Mouse (Mus musculus): Measurements from ENCODE around the gene Dennd2d.

Gene Dennd2d

DNA sequence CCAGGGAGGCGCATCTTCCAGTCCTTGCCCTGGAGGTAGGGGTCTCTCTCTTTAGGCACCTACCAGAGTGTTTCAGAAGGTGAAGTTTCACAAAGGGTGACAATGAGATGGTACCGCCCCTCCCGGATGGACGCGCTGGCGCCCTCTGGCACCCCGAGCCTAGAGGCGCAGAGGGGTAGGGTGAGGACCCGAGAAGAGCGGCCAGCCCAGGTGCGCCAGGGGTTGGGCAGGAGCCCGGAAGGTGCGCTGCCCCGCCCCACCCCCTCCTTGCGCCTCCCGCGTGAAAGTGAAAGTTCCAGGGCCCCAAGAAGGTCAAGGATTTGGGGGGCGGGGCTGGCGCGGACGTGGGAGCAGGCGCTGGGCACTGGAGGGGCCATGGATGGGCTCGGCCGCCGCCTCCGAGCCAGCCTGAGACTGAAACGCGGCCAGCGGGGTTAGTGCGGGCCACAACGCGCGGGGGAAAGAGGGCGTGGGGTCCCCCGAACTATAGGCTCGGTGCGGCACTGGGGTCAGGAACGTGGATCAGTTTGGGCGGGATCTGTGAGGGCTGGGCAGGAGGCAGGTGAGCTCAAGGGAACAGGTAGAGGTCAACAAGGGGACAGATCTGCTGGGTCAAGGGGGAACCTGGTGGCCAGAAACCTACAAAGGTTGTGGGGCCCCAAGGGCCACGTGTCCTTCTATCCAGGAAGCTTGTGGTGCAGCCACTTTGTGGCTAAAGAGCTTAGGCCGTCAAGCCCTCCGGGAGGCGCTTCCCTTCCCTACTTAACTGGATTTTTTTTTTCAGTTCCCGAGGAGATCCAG is at the start of gene Dennd2d:
TSS of gene Dennd2d (plus strand) at position 125 of the 801 bp plus-strand sequence.
- DNase-seq (ENCODE audit: low read depth) = peak; percentile 77

DNA sequence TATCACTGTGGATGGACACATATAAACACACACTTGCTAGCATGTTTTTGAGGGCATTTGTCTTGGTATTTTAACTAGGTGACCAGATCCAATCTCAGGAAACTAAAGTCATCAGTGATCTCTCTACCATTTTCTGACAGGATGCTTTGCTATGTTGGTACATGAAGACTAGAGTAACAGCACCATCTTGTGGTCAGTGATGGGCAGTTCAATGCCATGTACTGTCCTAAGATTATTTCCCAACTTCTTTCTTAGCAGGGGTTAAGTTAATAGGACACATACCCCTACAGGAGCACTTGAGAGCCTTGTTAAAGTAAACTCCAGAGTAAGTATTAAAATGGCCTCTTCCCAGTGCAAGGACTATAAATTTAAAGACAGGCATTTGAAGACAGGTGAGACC is 33.6 kb upstream of the Dennd2d start:
- peak; percentile 85 for DNase-seq (ENCODE audit: low read depth)

DNA sequence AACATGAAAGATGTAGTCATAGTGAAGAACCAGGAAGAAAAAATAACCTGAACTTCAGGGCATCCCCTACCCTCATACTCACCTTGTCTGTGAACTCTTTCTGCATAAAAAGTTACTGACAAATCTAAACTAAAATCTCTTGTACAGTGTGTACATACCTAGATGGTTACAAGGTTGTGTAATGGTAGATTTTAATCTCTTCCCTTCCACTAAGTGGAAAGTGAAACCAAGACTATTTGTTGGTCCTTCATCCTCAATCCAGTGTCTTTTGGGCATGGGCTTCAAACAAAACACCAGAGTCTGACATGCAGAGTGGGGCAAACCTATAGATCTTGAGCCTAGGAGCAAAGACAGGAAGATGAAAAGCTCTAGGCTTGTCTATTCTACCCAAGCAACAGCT is 33.2 kb upstream of the Dennd2d start:
- no peak for DNase-seq (ENCODE audit: low read depth)

DNA sequence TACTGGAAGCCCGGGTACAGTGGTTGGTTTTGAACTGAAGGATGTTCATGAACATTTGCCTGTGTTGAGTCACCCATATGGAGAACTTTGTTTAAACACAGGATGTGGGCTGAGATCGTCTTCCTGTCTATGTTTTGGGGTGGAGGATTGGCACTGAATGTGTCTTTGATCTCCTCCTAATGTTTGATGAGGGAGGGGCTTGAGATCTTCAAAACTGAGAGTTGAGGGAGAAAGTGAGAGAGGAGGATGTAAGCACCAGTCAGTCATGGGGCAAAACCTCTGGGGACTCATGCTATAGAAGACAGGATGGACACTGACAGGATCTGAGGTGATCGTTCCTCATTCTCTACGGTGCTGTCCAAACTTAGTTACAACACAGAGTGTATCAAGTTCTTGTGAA is 32.6 kb upstream of the Dennd2d start:
- DNase-seq (ENCODE audit: low read depth) = peak; percentile 91

DNA sequence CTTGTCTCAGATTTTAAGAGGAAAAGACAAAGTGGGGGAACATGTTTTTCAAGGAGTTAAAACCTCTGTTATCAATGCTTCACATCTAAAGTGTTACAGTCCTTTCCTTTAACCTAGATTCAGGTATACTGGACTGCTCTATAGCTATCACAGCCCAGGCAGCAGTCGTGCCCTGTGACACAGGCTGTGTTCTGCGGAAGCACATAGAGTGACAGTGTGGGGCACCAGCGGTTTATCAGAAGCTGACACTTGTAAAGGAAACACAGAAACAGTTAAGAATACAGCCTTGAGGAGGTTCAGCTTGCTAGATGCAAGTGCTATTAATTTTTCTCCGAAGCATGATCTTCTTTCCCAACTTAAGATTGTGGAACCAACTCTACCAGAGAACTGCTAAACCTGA is 29.6 kb upstream of the Dennd2d start:
- peak; percentile 70 for DNase-seq (ENCODE audit: low read depth)

DNA sequence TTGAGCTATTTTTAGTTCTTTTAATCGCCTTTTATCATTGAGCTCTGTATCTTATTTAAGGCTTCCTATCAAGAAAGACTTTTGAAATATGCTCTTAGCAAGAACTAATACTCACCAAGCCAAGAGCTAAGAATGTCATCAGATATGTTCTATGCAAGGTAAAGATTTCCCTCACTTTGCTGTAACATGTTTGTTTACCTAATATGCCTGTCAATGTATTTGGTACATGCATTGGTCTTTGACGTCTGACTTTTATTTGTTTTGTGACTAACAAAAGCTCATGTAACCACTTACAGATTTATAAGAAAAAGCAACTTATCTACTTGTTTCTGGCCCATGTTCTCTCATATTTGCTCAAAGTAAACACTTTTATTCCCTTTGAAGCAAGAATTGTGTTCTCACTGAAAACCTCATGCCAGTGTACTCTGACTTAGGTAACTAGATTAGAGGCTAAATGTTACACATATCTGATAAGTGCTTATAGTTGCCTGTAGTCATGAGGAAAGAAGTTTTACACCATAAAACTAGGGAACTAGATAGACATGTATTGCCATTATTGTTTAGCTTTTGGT is 24.8 kb upstream of the Dennd2d start:
- DNase-seq (ENCODE audit: low read depth) = peak; percentile 2

DNA sequence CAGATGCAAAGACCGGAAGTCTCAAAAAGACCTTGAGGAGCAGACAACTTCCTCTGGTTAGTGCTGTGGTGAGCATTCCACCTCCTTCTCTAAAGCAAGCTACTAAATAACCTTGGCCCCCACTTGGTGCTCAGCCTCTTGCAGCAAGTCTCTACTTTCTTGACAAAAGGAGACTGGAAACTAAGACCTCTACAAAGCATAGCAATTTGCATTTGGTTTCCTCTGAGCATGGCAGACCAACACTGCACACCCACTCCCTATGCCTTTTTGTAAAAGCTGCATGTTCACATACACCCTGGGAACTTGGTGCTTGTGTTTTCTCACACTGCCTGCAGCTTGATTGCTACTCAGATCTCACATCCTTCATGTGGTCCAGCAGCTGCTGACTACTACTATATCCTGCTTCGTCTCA is 20.1 kb upstream of the Dennd2d start:
- DNase-seq (ENCODE audit: low read depth) = peak; percentile 84

DNA sequence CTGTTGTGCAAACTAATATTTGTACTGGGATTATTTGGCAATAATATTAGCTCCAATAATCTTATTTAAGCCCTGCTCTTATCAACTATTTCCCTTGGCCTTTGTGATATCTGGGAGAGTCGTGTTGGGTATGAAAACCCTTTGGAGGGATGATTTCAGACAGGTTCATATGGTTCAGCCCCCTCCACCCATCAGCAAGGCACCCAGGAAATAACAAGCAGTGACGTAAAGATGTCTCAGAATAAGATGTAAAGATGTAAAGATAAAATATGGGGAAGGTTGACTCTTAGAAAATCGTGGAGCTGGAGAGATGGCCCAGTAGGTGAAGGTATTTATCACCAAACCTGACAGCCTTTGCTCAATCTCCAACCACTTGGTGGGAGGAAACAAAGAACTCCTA is 19.7 kb upstream of the Dennd2d start:
- DNase-seq (ENCODE audit: low read depth) = no peak

DNA sequence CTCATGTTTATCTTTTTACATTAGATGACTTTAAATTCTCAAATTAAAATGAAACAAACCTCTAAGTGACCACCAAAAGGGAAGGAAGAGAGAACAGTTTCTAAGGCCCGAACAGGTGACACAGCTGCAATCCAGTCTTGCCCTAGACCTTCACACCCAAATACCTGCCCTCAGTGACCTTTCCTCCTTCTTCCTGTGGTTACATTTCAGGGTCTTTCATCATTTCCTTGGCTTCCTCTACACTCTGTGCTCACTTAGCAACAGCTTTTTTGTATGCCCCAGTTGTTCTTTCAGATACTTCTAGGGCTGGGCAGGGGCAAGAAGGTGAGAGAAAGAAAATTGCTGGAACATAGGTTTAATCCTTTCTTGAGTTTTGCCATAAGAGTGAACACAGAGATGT is 17.5 kb upstream of the Dennd2d start:
- DNase-seq (ENCODE audit: low read depth) = peak; percentile 62

DNA sequence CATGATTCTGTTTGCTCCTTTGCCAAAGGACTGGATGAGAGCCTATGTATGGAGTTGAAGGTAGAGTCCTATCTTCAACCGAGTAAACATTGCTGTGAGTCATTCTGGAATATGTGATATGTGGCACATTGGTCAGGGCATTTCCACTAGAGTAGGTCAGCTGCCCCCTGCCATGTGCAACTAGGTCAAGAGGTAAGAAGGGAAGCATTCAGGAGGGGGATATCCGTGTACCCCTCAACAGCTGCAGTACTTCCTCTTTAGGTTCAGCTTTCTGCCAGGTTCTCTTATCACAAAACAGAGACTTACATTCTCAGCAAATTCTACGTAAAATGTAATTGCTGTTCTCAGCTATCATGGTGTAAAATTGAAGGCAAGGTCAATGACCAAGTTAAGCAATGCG is 8.0 kb upstream of the Dennd2d start:
- DNase-seq (ENCODE audit: low read depth) = no peak

DNA sequence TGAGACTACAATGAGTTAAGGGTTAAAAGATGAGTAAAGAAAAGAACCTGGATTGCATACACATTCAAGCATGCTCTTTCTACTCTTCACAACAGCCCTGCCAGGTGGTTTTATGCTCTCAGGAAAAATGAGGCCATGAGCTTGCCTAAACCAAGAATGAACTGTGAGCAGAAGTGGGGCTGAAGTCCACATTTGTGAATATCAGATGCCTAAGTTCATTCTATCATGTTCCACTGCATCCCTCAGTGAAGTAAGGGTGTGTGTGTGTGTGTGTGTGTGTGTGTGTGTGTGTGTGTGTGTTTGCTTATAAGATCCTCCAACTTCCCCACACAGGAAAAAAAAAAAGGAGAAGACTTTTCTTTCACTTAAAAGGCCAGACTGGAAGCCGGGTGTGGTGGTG is 5.3 kb upstream of the Dennd2d start:
- no peak for DNase-seq (ENCODE audit: low read depth)

DNA sequence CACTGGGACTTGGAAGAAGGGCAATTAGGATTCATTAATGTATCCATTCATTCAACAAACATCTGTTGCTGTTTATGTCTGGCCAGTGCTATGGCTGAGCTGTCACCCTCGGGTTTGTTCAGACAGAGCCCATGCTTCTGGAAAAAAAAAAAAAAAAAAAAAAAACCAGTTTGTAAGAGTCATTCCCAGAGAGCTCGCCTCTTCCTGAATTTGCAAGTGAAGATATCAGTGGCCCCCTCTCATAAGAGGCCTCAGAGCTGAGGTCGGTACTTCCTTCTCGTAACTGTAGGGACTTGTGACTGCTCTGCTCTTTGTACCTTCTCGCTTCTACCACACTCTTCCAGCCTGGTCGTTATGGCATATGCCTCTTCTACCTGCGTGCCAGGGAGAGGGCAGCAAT is 1.1 kb downstream of the Dennd2d start:
- no peak for DNase-seq (ENCODE audit: low read depth)

DNA sequence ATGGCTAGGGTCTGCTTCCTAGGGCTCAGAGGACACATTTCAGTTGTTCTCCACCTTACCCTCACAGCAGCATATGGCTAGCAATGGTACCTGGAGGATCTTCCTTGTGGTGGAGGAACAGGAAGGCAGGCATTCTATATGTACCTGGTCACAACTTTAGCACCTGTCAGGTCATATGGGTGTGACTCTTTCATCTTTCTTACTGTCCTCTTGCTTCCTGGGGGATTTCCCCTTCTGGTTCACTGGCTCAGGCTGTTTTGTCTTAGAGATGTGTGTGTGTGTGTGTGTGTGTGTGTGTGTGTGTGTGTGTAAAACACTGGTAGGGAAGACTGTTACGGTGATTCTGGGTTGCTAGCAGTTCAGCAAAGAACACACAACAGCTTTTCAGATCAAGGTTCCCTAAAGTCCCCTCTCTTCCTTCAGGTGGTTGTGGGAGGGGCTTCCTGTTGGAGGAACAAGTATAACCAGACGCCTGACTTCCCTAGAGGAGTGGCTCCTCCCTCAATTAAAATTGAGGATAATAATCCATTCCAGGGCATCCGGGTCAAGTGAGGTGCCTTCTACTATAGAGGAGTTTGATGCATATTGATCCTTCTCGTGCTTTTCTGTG is 1.7 kb downstream of the Dennd2d start:
- peak; percentile 82 for DNase-seq (ENCODE audit: low read depth)

DNA sequence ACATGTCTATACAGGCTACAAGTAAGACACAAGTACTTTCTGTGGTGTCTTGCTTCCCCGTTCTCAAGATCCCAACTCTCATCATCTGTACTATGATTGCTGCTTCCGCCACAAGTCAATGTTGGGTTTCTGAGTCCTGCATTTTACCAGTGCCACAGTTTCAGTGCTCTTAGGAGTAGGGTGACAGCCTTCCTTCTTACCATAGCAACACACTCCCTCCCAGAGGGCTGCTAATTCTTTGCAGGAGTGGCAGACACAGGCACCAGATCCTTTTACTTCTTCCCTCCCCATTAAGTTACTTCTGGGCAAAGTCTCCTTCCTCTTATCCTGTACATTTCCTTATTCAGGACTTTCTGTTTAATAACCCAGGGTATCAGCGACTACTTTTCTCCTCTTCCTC is 2.7 kb downstream of the Dennd2d start:
- DNase-seq (ENCODE audit: low read depth) = peak; percentile 48

DNA sequence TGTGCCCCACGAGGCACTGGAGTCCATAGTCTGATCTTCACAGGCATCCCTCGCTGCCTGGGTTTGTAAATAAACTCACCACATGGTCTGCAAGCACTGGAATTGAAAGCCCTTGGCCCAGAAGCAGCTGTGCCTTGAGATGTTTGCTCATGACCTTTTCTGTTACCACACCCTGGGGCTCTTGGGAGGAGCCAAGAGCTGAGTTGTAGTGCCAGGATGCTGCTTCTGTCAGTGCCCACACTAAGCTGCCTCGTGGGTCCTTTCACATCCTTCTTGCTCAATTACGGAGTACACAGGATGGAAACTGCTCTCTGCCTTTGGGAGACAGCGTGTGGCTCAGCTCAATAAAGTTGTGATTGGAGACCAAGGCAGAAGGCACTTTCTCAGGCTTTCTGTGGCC is 3.6 kb downstream of the Dennd2d start:
- peak; percentile 85 for DNase-seq (ENCODE audit: low read depth)

DNA sequence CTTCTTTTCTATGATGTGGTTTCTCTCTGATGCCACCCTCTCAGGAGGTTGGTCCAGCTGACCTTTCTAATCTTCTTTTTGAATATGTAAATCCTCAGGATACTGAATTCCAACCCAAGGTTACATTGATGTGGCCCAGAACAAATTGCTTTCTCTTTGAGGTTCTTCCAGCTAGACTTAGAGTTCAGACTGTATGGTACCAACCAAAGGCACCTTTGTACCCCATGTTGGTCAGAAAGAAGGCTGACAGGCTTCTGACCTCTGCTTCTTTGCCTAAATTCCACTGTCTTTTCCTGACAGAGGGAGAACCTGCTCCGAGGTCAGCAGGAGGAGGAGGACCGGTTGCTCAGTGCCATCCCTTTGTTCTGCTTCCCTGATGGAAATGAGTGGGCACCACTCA is 5.3 kb downstream of the Dennd2d start:
- peak; percentile 36 for DNase-seq (ENCODE audit: low read depth)

DNA sequence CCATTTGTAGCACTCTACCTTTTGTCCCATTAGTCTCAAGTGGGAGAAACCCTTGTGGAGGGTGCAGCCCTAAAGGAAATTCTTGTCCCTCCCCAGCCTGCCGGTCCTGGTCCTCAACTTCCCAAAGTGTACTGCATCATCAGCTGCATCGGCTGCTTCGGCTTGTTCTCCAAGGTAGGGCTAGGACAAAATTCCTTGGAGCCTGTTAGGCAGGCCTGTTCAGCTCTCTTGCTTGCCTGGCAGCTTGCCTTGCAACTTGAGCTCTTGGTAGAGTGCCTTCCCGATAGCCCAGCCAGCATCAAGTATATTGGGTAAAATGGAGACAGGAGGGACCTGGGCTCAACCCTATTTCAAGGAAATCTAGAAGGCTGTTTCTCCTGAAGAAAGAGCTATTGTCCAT is 8.0 kb downstream of the Dennd2d start:
- DNase-seq (ENCODE audit: low read depth) = no peak

DNA sequence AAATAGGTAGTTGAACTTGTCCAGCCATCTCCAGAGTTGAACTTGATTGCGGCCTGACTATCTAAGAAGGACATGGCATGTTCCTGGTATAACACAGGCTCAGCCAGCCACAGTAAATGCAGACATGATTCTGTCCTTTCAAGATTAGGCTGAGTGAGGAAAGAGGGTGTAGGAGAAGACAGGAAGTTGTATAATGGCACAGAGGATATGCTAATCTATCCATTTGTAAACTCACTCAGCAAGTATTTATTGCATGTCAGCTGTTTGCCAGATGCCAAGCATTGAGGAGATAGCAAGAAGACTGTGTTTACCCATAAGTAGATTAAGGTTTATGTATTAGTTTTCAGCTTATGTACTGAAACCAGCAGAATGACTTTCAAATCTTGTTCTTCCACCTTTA is 10.5 kb downstream of the Dennd2d start:
- peak; percentile 54 for DNase-seq (ENCODE audit: low read depth)

DNA sequence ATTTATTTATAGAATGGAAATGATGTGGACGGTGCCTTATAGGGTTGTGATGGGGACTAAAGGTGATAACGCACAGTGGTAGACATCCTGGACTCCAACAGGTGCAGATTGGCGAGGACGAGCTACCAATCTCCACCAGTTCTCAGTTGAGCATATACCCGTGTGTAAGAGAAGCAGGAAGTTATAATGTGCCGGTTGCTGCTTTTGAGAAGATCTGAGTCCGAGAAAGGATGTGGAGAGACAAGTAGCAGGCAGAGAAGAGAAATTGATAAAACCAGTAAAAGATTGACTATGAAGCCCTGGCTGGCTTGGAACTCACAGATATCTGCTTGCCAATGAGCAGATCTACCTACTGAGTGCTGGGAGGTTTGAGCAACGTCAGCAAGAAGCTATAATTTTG is 11.0 kb downstream of the Dennd2d start:
- DNase-seq (ENCODE audit: low read depth) = peak; percentile 77

DNA sequence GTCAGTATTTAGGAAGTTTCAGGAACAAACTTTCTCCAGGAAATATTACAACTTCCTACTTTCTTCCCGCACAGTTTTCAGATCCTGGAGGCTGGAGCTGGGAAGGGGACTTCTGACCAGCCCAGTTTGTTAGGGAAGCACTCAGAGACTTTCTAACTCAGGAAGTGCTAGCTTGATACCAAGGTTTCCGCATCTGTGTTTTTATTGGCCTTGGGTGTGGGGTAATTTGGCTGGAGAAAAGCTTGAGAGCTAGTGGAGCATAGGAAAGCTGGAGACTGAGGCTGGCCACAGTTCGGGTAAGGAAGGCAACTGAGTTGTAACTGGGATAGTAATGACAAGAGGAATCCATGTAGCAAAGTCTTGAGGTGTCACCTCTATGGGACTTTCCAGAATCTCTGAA is 11.7 kb downstream of the Dennd2d start:
- DNase-seq (ENCODE audit: low read depth) = no peak

DNA sequence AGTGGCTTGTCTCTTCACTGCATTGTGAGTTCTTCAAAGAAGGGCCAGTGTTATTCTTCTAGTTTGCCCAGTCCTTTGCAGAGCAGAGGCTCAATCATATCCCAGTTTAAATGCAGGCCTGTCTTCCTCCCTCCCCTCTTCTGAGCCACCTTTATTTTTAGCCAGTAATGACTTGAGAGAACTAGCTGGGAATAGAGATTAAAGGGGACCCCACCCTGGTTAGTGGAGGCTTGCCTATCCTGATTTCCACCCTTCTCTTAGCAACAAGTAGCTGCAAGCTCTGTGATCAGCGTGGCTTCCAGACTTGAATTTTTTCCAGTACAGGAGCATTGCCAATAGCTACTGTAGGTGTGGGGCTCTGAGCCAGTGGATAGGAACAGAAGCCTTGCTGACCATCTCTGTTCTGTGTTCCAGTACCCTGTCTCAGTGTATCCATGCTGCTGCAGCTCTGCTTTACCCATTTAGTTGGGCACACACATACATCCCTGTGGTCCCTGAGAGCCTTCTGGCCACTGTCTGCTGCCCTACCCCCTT is 12.3 kb downstream of the Dennd2d start:
- no peak for DNase-seq (ENCODE audit: low read depth)

DNA sequence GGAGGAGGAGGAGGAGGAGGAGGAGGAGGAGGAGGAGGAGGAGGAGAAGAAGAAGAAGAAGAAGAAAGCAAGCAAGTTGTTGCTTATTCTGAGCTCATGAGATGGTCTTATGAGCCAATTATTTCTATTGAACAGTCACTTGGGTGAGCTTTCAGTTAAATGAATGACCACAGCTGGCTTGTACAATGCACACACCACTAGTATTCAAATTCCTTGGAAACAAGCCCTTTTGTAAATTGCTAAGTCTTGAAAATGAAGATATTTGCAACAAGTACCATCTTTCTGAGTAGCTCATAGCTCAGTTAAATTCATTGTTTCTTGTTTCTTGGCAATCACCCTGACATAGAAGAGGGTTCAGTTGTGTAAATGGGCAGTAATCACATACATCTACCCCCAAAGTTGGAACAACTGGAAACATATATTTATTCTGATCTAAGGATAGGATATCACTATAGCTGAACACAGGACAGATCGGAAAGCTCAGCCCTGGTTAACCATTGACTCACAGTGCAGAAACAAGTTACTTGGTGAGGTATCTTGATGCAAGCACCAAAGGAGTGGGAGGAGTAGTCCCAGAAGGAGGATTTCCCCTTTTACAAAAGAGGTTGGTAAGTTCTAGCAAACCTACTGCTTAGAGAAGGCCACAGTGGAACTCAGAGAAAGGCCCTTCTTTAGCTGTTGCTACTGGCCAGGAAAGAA is 13.3 kb downstream of the Dennd2d start:
- DNase-seq (ENCODE audit: low read depth) = no peak
